Mouse (Mus musculus): Measurements from ENCODE around the gene Tmem82.

Tmem82 gene

GRCm38 (mm10) chr4:141609538-141609937 is 8.9 kb downstream of the Tmem82 start:
- no peak for DNase-seq

GRCm38 (mm10) chr4:141605861-141606260 is 12.6 kb downstream of the Tmem82 start, which contains the start of gene Fblim1:
Gene Fblim1, minus strand, starts transcription at chr4:141606096.
- no peak for DNase-seq

GRCm38 (mm10) chr4:141605421-141605820 is 13.0 kb downstream of the Tmem82 start:
- DNase-seq, result no peak

GRCm38 (mm10) chr4:141604493-141604892 is 13.9 kb downstream of the Tmem82 start:
- DNase-seq, result no peak

- no peak for DNase-seq
Measured at GRCm38 (mm10) chr4:141603921-141604320, 14.5 kb downstream of the Tmem82 start.

- DNase-seq, result no peak
Measured at GRCm38 (mm10) chr4:141602523-141603223, 15.8 kb downstream of the Tmem82 start.

- peak in 1 of 2 experiments; percentile 40 for DNase-seq
Measured at GRCm38 (mm10) chr4:141601148-141601862, 17.1 kb downstream of the Tmem82 start.

GRCm38 (mm10) chr4:141600364-141600763 is 18.1 kb downstream of the Tmem82 start:
- DNase-seq, result no peak

- peak; percentile 29 to 67 for DNase-seq
Measured at GRCm38 (mm10) chr4:141599251-141600141, 18.9 kb downstream of the Tmem82 start.

- DNase-seq, result no peak
Measured at GRCm38 (mm10) chr4:141598894-141599250, 19.6 kb downstream of the Tmem82 start.

- DNase-seq, result no peak
Measured at GRCm38 (mm10) chr4:141598199-141598893, 20.1 kb downstream of the Tmem82 start.

- DNase-seq, result no peak
Measured at GRCm38 (mm10) chr4:141596700-141597328, 21.6 kb downstream of the Tmem82 start.

GRCm38 (mm10) chr4:141595605-141596268 is 22.7 kb downstream of the Tmem82 start:
- DNase-seq, result peak in 1 of 2 experiments; percentile 46

- no peak for DNase-seq
Measured at GRCm38 (mm10) chr4:141595138-141595537, 23.3 kb downstream of the Tmem82 start.

- peak; percentile 40 to 69 for DNase-seq
Measured at GRCm38 (mm10) chr4:141591547-141591946, 26.9 kb downstream of the Tmem82 start.

- no peak for DNase-seq
Measured at GRCm38 (mm10) chr4:141583919-141584318, 34.5 kb downstream of the Tmem82 start.

GRCm38 (mm10) chr4:141581051-141581450 is 37.4 kb downstream of the Tmem82 start:
- peak in 1 of 2 experiments; percentile 37 for DNase-seq

GRCm38 (mm10) chr4:141578833-141579232 is 39.6 kb downstream of the Tmem82 start:
- DNase-seq, result no peak

- DNase-seq, result no peak
Measured at GRCm38 (mm10) chr4:141576877-141577276, 41.6 kb downstream of the Tmem82 start.

- no peak for DNase-seq
Measured at GRCm38 (mm10) chr4:141576404-141576803, 42.0 kb downstream of the Tmem82 start.

Measured in cerebellum, postnatal 14 days (tissue).